10 mouse cellular contexts compared by ENCODE assay signal in the genomic region with DNA sequence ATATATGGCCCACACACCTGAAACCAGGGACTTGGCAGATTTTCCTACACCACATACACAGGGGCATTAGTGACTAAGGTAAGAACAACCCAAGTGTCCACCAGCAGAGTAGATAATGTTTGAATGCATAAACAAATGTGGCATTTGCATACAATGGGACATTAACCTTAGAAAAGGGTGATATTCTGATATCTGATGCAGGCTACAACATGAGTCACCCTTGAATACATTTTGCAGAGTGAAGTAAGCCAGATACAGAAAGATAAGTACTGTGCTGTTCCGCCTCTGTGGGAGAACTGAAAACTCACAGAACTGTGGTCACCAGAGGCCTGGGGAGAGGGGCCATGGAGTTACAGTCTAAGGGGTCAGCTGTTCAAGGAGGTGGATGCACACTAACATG.
DNase-seq lines count a peak whose midpoint lies in the region; ATAC-seq and TF ChIP-seq lines count a peak whose summit lies in the region.
"Had no signal": no experiment of that assay in that cellular context is flagged by ENCODE, and none has a peak within 500 bp of the region (broad histone marks: within the 10 kb centered on the region; RNA-seq: fewer than 3 reads in every experiment).

No protein-coding gene starts in this region.

- no peaks in the 10 kb centered on the region for H3K36me3 ChIP-seq in hindbrain, embryonic 10.5 days
- no peaks in the 10 kb centered on the region for H3K36me3 ChIP-seq in hindbrain, embryonic 16.5 days (ENCODE audit: control insufficient read depth, insufficient read depth, low read length)
- H3K36me3 ChIP-seq in midbrain, embryonic 14.5 days (ENCODE audit: control insufficient read depth, insufficient read depth, low read length) = no peaks in the 10 kb centered on the region
- H3K36me3 ChIP-seq in midbrain, embryonic 16.5 days (ENCODE audit: control insufficient read depth, insufficient read depth, low read length) = no peaks in the 10 kb centered on the region
- H3K36me3 ChIP-seq in stomach, embryonic 15.5 days = no peaks in the 10 kb centered on the region

- no peak for TF ChIP-seq POLR2A in cortical plate, adult 2 months (IDR thresholded peaks at IDR 0.05; ENCODE audit: extremely low read depth, insufficient read depth, low read length)

- no peak for DNase-seq in hindbrain, embryonic 10.5 days (ENCODE audit: low spot score)
- DNase-seq in midbrain, embryonic 14.5 days = no peak
- DNase-seq in right cerebral cortex, adult 18-20 months = no peak
- no peak for DNase-seq in kidney, adult 18-20 months
- DNase-seq: right cerebral cortex, postnatal 25 days had no signal

- WGBS in hindbrain, embryonic 10.5 days = 89% methylated on average over 1 of the region's 1 CpGs
- 82% methylated on average over 1 of the region's 1 CpGs for WGBS in hindbrain, embryonic 16.5 days
- WGBS in midbrain, embryonic 14.5 days = 79% methylated on average over 1 of the region's 1 CpGs
- WGBS in midbrain, embryonic 16.5 days = 96% methylated on average over 1 of the region's 1 CpGs
- 68% methylated on average over 1 of the region's 1 CpGs for WGBS in stomach, embryonic 15.5 days

- H3K27ac ChIP-seq in hindbrain, embryonic 10.5 days = peak overlapping the region; percentile 86
- no peak overlapping the region for H3K27ac ChIP-seq in hindbrain, embryonic 16.5 days (ENCODE audit: low read depth, low read length)
- 0 out of 2 replicates have a peak overlapping the region, but pooled peaks have one; percentile 39 for H3K27ac ChIP-seq in midbrain, embryonic 14.5 days (replicated peaks; ENCODE audit: low read depth, low read length)
- H3K27ac ChIP-seq in midbrain, embryonic 16.5 days (ENCODE audit: low read length) = no peak overlapping the region; the same call in 1 of the 2 replicates
- peak overlapping the region; percentile 74; the same call in 1 of the 2 replicates for H3K27ac ChIP-seq in cortical plate, adult 2 months (ENCODE audit: insufficient read depth, low read length)
- peak overlapping the region; percentile 31; the same call in 1 of the 2 replicates for H3K27ac ChIP-seq in stomach, embryonic 15.5 days

- TF ChIP-seq CTCF in cortical plate, adult 2 months (IDR thresholded peaks at IDR 0.05; ENCODE audit: extremely low read depth, insufficient read depth, low read length) = no peak

- no peak for ATAC-seq in hindbrain, embryonic 16.5 days
- no peak for ATAC-seq in midbrain, embryonic 14.5 days (ENCODE audit: low FRiP score, low TSS enrichment)
- ATAC-seq in midbrain, embryonic 16.5 days = no peak
- ATAC-seq in stomach, embryonic 15.5 days (ENCODE audit: insufficient read depth, low FRiP score, low read depth) = no peak
- ATAC-seq: intestine, postnatal 0 days had no signal

- H3K9ac ChIP-seq in hindbrain, embryonic 16.5 days (ENCODE audit: low read depth, low read length) = no peak overlapping the region
- H3K9ac ChIP-seq in midbrain, embryonic 14.5 days (replicated peaks; ENCODE audit: low read length) = no peak overlapping the region
- H3K9ac ChIP-seq in midbrain, embryonic 16.5 days (ENCODE audit: low read depth, low read length) = no peak overlapping the region
- no peak overlapping the region for H3K9ac ChIP-seq in stomach, embryonic 15.5 days

- H3K4me2 ChIP-seq in hindbrain, embryonic 16.5 days (ENCODE audit: low read length) = no peak overlapping the region
- no peak overlapping the region for H3K4me2 ChIP-seq in midbrain, embryonic 14.5 days (ENCODE audit: low read length)
- no peak overlapping the region for H3K4me2 ChIP-seq in midbrain, embryonic 16.5 days (ENCODE audit: low read length)
- H3K4me2 ChIP-seq in stomach, embryonic 15.5 days = no peak overlapping the region

- no peaks in the 10 kb centered on the region for H3K9me3 ChIP-seq in hindbrain, embryonic 10.5 days
- H3K9me3 ChIP-seq in hindbrain, embryonic 16.5 days (ENCODE audit: control insufficient read depth, low read length) = no peaks in the 10 kb centered on the region
- H3K9me3 ChIP-seq in midbrain, embryonic 14.5 days (ENCODE audit: control insufficient read depth, low read length) = no peaks in the 10 kb centered on the region
- H3K9me3 ChIP-seq in midbrain, embryonic 16.5 days (replicated peaks; ENCODE audit: control insufficient read depth, low read length, poor library complexity, severe bottlenecking) = no peaks in the 10 kb centered on the region
- H3K9me3 ChIP-seq in stomach, embryonic 15.5 days = no peaks in the 10 kb centered on the region

- H3K4me1 ChIP-seq in hindbrain, embryonic 10.5 days (replicated peaks) = peaks cover 59% of the 10 kb centered on the region
- peaks cover 23% of the 10 kb centered on the region for H3K4me1 ChIP-seq in hindbrain, embryonic 16.5 days (ENCODE audit: control insufficient read depth, insufficient read depth, low read depth, low read length)
- peaks cover 35% of the 10 kb centered on the region for H3K4me1 ChIP-seq in midbrain, embryonic 14.5 days (ENCODE audit: control insufficient read depth, insufficient read depth, low read length)
- H3K4me1 ChIP-seq in midbrain, embryonic 16.5 days (ENCODE audit: control insufficient read depth, insufficient read depth, low read length) = peaks cover 30% of the 10 kb centered on the region
- peaks cover 6% of the 10 kb centered on the region for H3K4me1 ChIP-seq in cortical plate, adult 2 months (ENCODE audit: control insufficient read depth, insufficient read depth, low read length)
- peaks cover 23% of the 10 kb centered on the region for H3K4me1 ChIP-seq in stomach, embryonic 15.5 days

- no peaks in the 10 kb centered on the region; the same call in 1 of the 2 replicates for H3K27me3 ChIP-seq in hindbrain, embryonic 10.5 days (ENCODE audit: insufficient read depth, poor library complexity, severe bottlenecking)
- H3K27me3 ChIP-seq in hindbrain, embryonic 16.5 days (replicated peaks; ENCODE audit: control insufficient read depth, insufficient read depth, low read length) = no peaks in the 10 kb centered on the region
- no peaks in the 10 kb centered on the region for H3K27me3 ChIP-seq in midbrain, embryonic 14.5 days (ENCODE audit: control insufficient read depth, insufficient read depth, low read length)
- no peaks in the 10 kb centered on the region for H3K27me3 ChIP-seq in midbrain, embryonic 16.5 days (ENCODE audit: control insufficient read depth, insufficient read depth, low read depth, low read length)
- no peaks in the 10 kb centered on the region for H3K27me3 ChIP-seq in stomach, embryonic 15.5 days (replicated peaks)

- no peak overlapping the region for H3K4me3 ChIP-seq in hindbrain, embryonic 10.5 days
- H3K4me3 ChIP-seq in hindbrain, embryonic 16.5 days (ENCODE audit: low read length) = no peak overlapping the region
- H3K4me3 ChIP-seq in midbrain, embryonic 14.5 days (replicated peaks; ENCODE audit: low read depth, low read length) = no peak overlapping the region
- H3K4me3 ChIP-seq in midbrain, embryonic 16.5 days (ENCODE audit: low read depth, low read length) = no peak overlapping the region
- H3K4me3 ChIP-seq in cortical plate, adult 2 months (ENCODE audit: insufficient read depth, low read length) = no peak overlapping the region
- H3K4me3 ChIP-seq in stomach, embryonic 15.5 days (replicated peaks) = no peak overlapping the region

Comparison
In these comparisons a context has a peak if more than half of its experiments do, and no peak if none do; other contexts are left out.
1. H3K27ac ChIP-seq: peak in hindbrain, embryonic 10.5 days (single experiment), midbrain, embryonic 14.5 days (single experiment), cortical plate, adult 2 months (single experiment) and stomach, embryonic 15.5 days (single experiment); none in hindbrain, embryonic 16.5 days (single experiment) and midbrain, embryonic 16.5 days (single experiment).